13 mouse cellular contexts compared by ENCODE assay signal in genomic region chr6:136484093-136484492, GRCm38 (mm10).
"Had no signal": no experiment of that assay in that cellular context is flagged by ENCODE, and none has a peak within 500 bp of the region (broad histone marks: within the 10 kb centered on the region; RNA-seq: fewer than 3 reads in every experiment).

No protein-coding gene starts in this region.

- H3K4me2 ChIP-seq: limb, embryonic 13.5 days; neural tube, embryonic 12.5 days had no signal

- H3K27me3 ChIP-seq: limb, embryonic 13.5 days; neural tube, embryonic 12.5 days had no signal

- H3K9me3 ChIP-seq: neural tube, embryonic 12.5 days had no signal

- H3K36me3 ChIP-seq: limb, embryonic 13.5 days; midbrain, embryonic 10.5 days; neural tube, embryonic 12.5 days had no signal

- H3K4me1 ChIP-seq: limb, embryonic 13.5 days; neural tube, embryonic 12.5 days had no signal

- H3K27ac ChIP-seq: layer of hippocampus, adult 2 months; limb, embryonic 13.5 days; liver, embryonic 14.5 days; midbrain, embryonic 10.5 days; neural tube, embryonic 12.5 days had no signal

- H3K4me3 ChIP-seq: layer of hippocampus, adult 2 months; limb, embryonic 13.5 days; midbrain, embryonic 10.5 days; neural tube, embryonic 12.5 days had no signal

- H3K9ac ChIP-seq: limb, embryonic 13.5 days; liver, embryonic 14.5 days; neural tube, embryonic 12.5 days had no signal

- DNase-seq: kidney, adult 11 months; kidney, postnatal 10 days; kidney, postnatal 4 days; left cerebral cortex, postnatal 4 days; lung, adult 18-20 months; midbrain, embryonic 14.5 days; right cerebral cortex, postnatal 14 days; thymus, postnatal 14 days had no signal
